Mouse (Mus musculus): ENCODE data around the gene Fut7. TPM values are rescaled to one million over a fixed set of nuclear protein-coding genes. Genes with fewer than 3 reads are reported as not detected.

Fut7 gene
- polyA plus RNA-seq, 1 experiment, result not detected

DNA sequence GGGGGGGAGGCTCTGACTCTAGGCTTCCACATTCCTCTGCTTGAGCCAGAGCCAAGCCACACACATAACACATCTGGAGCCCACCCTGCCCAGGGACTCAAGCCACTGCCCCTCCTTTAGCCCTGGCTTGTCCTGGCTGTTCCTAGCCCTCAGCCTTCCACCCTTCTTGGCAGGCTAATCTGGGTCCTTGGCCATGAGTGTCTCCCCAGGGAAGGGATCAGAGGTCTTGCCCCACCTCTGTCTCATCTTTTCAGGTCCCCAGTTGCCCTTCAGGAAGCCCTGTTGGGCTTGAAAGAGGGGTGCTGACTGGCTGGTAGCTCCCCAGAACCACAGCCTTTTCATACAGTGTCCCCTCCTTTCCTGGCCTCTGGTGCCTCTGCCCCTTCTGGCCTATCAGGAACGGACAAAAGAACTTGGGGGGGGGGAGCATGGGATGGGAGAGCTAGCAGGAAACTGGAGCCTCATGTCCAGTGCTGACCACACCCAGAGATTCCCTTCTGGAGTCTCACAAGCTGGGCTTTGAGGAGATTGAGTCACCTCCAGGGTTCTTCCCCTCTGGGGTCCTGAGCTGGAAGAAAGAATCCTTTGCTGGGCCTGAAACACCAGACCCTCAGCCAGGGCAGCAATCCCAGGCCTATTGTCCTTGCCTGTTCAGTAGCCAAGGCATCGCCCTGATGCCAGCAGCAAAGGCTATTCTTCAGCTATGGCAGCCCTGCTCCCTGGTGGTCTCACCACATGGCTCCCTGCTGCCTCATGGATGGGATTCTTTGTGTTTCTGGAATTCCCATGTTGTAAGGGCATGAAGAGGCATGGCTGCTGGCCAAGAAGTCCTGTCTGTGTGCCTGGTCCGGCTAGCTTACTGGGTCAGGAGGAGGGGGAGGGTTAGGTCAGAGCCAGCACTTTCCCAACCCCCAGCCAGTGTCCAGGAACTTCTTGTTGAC is 28.5 kb upstream of the Fut7 start:
- no peak for TF ChIP-seq CTCF (IDR thresholded peaks at IDR 0.05; ENCODE audit: low read depth, low read length)
- TF ChIP-seq EP300 (IDR thresholded peaks at IDR 0.05; ENCODE audit: insufficient read depth, low read depth, low read length), result no peak
- no peak for TF ChIP-seq POLR2A (IDR thresholded peaks at IDR 0.05; ENCODE audit: insufficient read depth, low read length)
- H3K27me3 ChIP-seq (ENCODE audit: control insufficient read depth, insufficient read depth, low read length, poor library complexity, severe bottlenecking), result no peaks in the 10 kb centered on the region
- peaks cover 3% of the 10 kb centered on the region for H3K4me1 ChIP-seq (ENCODE audit: control insufficient read depth, insufficient read depth, low read length)
- H3K36me3 ChIP-seq (ENCODE audit: control insufficient read depth, insufficient read depth, low read length, poor library complexity, severe bottlenecking), result no peaks in the 10 kb centered on the region
- H3K27ac ChIP-seq (ENCODE audit: insufficient read depth, low read length), result no peak overlapping the region
- no peak overlapping the region for H3K4me3 ChIP-seq (ENCODE audit: low read depth, low read length)
- H3K9me3 ChIP-seq (replicated peaks; ENCODE audit: control insufficient read depth, insufficient read depth, low read length, poor library complexity, severe bottlenecking), result no peaks in the 10 kb centered on the region
- H3K9ac ChIP-seq (ENCODE audit: low read depth, poor library complexity, severe bottlenecking), result no peak overlapping the region

DNA sequence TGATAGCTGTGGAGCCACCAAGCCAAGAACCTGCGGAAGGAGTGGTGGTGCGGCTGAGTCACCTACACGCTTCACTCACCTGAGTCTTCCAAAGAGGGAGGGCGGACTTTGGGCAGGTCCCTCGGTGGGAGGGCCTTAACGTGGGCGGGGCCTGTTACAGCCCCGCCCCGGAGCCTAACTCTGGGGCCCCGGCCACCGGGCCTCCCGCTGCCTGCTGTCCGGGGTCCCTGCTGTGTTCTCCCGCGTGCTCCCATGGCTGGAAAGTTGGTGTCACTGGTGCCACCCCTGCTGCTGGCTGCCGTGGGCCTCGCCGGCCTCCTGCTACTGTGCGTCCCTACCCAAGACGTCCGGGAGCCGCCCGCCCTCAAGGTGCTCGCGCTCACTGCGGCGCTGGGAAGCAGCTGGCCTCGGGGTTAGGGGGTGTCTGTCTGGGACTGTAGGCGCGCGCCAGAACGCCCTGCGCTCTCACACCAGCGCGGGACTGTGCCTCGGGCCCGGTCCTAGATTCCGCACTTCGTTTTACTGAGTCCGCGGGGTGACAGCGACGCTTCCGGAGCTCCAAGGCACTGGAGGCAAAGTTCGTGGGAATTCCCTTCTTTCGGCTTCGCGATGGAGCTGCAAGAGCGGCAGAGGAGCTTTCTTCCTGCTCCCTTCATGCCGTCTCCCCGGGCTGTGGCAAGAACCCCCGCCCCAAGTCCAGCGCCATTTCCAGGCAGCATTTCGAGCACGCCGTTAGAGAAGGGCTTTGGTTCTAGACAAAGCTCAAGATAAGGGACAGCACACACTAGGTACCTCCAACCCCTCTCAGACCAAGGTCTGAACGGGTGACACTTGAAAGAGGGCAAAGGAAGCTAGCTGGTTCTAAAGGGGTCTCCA is 27.1 kb upstream of the Fut7 start, which contains the start of gene Entpd2:
Gene Entpd2 (plus strand): TSS at position 154 of the 876 bp plus-strand sequence.
- H3K27me3 ChIP-seq (ENCODE audit: control insufficient read depth, insufficient read depth, low read length, poor library complexity, severe bottlenecking), result no peaks in the 10 kb centered on the region
- H3K9me3 ChIP-seq (replicated peaks; ENCODE audit: control insufficient read depth, insufficient read depth, low read length, poor library complexity, severe bottlenecking), result no peaks in the 10 kb centered on the region
- peak; percentile 41 for TF ChIP-seq POLR2A (IDR thresholded peaks at IDR 0.05; ENCODE audit: insufficient read depth, low read length)
- no peak for TF ChIP-seq EP300 (IDR thresholded peaks at IDR 0.05; ENCODE audit: insufficient read depth, low read depth, low read length)
- no peaks in the 10 kb centered on the region for H3K36me3 ChIP-seq (ENCODE audit: control insufficient read depth, insufficient read depth, low read length, poor library complexity, severe bottlenecking)
- H3K9ac ChIP-seq (ENCODE audit: low read depth, poor library complexity, severe bottlenecking), result peak within 1 kb of the TSS; percentile 27
- H3K4me3 ChIP-seq (ENCODE audit: low read depth, low read length), result peak within 1 kb of the TSS; percentile 77
- no peak within 1 kb of the TSS for H3K27ac ChIP-seq (ENCODE audit: insufficient read depth, low read length)
- peaks cover 3% of the 10 kb centered on the region for H3K4me1 ChIP-seq (ENCODE audit: control insufficient read depth, insufficient read depth, low read length)

DNA sequence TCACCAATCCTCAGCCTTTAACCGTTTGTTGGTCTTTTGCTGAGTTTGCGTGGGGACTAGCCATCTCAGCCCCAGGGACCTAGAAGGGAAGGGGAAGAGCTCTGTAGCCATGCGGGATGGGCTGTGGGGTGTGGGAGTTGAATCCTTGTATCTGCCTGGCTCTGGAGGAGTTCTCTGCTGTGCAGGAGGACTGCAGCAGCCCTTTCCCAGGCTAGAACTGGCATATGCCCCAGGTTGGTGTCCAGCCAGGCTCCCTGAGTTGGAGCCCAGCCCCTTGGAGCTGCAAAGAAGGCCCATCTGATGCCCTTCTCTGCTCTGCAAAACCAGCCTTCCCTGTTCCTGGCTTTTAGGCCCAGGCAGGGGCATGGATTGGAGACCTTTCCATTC is 26.5 kb upstream of the Fut7 start:
- Histone ChIP-seq H3K27ac (ENCODE audit: insufficient read depth, low read length) (no peak overlapping the region), H3K4me3 (ENCODE audit: low read depth, low read length) (peak overlapping the region; percentile 77; the same call in 1 of the 2 replicates), H3K4me1 (ENCODE audit: control insufficient read depth, insufficient read depth, low read length) (peaks cover 3% of the 10 kb centered on the region), H3K9ac (ENCODE audit: low read depth, poor library complexity, severe bottlenecking) (no peak overlapping the region), H3K27me3 (ENCODE audit: control insufficient read depth, insufficient read depth, low read length, poor library complexity, severe bottlenecking) (no peaks in the 10 kb centered on the region), H3K9me3 (replicated peaks; ENCODE audit: control insufficient read depth, insufficient read depth, low read length, poor library complexity, severe bottlenecking) (no peaks in the 10 kb centered on the region), H3K36me3 (ENCODE audit: control insufficient read depth, insufficient read depth, low read length, poor library complexity, severe bottlenecking) (no peaks in the 10 kb centered on the region)
- TF ChIP-seq POLR2A (IDR thresholded peaks at IDR 0.05; ENCODE audit: insufficient read depth, low read length), result no peak
- TF ChIP-seq EP300 (IDR thresholded peaks at IDR 0.05; ENCODE audit: insufficient read depth, low read depth, low read length), result no peak
- no peak for TF ChIP-seq CTCF (IDR thresholded peaks at IDR 0.05; ENCODE audit: low read depth, low read length)

DNA sequence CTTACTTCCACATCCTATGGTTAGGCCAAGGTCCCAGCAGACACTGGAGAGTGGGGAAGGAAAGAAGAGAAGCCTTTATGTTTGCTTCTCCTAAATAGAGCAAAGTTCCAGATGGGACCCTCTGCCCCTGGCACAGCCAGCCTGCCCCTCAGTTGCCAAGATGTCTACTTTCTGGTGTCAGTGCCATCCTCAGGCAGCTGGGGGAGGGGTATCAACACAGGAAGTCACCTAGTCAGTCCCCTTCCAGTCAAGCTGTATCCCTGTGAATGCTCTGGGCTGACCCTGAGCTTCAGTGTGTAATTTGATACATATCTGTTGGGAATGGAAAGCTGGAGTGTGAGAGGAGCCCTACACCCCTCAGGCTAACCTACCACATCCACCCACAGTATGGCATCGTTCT is 26.1 kb upstream of the Fut7 start:
- Histone ChIP-seq H3K36me3 (ENCODE audit: control insufficient read depth, insufficient read depth, low read length, poor library complexity, severe bottlenecking) (no peaks in the 10 kb centered on the region), H3K9ac (ENCODE audit: low read depth, poor library complexity, severe bottlenecking) (no peak overlapping the region), H3K4me1 (ENCODE audit: control insufficient read depth, insufficient read depth, low read length) (peaks cover 3% of the 10 kb centered on the region), H3K27me3 (ENCODE audit: control insufficient read depth, insufficient read depth, low read length, poor library complexity, severe bottlenecking) (no peaks in the 10 kb centered on the region), H3K4me3 (ENCODE audit: low read depth, low read length) (no peak overlapping the region), H3K9me3 (replicated peaks; ENCODE audit: control insufficient read depth, insufficient read depth, low read length, poor library complexity, severe bottlenecking) (no peaks in the 10 kb centered on the region), H3K27ac (ENCODE audit: insufficient read depth, low read length) (no peak overlapping the region)
- no peak for TF ChIP-seq CTCF (IDR thresholded peaks at IDR 0.05; ENCODE audit: low read depth, low read length)
- no peak for TF ChIP-seq POLR2A (IDR thresholded peaks at IDR 0.05; ENCODE audit: insufficient read depth, low read length)
- no peak for TF ChIP-seq EP300 (IDR thresholded peaks at IDR 0.05; ENCODE audit: insufficient read depth, low read depth, low read length)

DNA sequence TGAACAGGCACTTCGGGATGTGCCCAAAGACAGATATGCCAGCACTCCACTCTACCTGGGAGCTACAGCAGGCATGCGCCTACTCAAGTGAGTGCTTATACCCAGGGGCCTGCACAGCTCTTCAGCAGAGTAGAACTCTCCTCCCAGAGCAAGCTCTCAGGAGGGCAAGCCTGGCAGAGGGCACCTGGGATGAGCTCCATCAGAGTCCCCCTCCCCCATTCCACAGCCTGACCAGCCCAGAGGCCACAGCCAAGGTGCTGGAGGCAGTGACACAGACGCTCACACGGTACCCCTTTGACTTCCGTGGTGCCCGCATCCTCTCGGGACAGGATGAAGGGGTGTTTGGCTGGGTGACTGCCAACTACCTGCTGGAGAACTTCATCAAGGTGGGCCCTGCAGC is 25.0 kb upstream of the Fut7 start:
- TF ChIP-seq CTCF (IDR thresholded peaks at IDR 0.05; ENCODE audit: low read depth, low read length) (no peak), POLR2A (IDR thresholded peaks at IDR 0.05; ENCODE audit: insufficient read depth, low read length) (no peak), EP300 (IDR thresholded peaks at IDR 0.05; ENCODE audit: insufficient read depth, low read depth, low read length) (no peak)
- Histone ChIP-seq H3K36me3 (ENCODE audit: control insufficient read depth, insufficient read depth, low read length, poor library complexity, severe bottlenecking) (no peaks in the 10 kb centered on the region), H3K27ac (ENCODE audit: insufficient read depth, low read length) (no peak overlapping the region), H3K9me3 (replicated peaks; ENCODE audit: control insufficient read depth, insufficient read depth, low read length, poor library complexity, severe bottlenecking) (no peaks in the 10 kb centered on the region), H3K9ac (ENCODE audit: low read depth, poor library complexity, severe bottlenecking) (no peak overlapping the region), H3K27me3 (ENCODE audit: control insufficient read depth, insufficient read depth, low read length, poor library complexity, severe bottlenecking) (no peaks in the 10 kb centered on the region), H3K4me3 (ENCODE audit: low read depth, low read length) (no peak overlapping the region), H3K4me1 (ENCODE audit: control insufficient read depth, insufficient read depth, low read length) (peaks cover 3% of the 10 kb centered on the region)
